Mouse (Mus musculus) liver, adult (tissue): ENCODE measurements around the gene Cdrt4.

Experiments
- GATA4 ChIP-seq: IDR thresholded peaks from 2 replicates; pipeline ENCODE4 v1.6.1; 2014; ENCODE audit warnings: mild to moderate bottlenecking, low read length; ENCODE audit not compliant: insufficient replicate concordance

Cdrt4 gene

DNA sequence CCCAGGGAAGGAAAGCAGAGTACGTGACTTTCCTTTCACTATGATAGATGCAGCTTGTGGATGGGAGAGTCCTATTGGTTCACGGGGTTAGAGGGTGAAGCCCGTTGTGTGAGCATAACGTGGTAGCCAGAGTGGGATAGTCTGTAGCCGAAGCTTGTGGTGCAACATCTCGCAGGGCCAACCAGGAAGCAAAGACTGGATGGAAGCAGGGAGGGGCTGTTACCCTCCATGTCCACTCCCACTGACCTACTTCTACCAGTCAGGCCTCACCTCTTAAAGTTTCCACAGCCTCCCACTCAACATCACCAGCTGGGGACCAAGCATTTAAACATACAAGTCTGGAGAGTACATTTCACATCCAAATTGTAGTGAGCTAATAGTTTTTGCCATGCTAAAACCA is 78.7 kb downstream of the Cdrt4 start:
- TF ChIP-seq GATA4, result no peak

- TF ChIP-seq GATA4, result no peak
Observed at GRCm38 (mm10) chr11:63035420-63036211, 84.6 kb downstream of the Cdrt4 start.

DNA sequence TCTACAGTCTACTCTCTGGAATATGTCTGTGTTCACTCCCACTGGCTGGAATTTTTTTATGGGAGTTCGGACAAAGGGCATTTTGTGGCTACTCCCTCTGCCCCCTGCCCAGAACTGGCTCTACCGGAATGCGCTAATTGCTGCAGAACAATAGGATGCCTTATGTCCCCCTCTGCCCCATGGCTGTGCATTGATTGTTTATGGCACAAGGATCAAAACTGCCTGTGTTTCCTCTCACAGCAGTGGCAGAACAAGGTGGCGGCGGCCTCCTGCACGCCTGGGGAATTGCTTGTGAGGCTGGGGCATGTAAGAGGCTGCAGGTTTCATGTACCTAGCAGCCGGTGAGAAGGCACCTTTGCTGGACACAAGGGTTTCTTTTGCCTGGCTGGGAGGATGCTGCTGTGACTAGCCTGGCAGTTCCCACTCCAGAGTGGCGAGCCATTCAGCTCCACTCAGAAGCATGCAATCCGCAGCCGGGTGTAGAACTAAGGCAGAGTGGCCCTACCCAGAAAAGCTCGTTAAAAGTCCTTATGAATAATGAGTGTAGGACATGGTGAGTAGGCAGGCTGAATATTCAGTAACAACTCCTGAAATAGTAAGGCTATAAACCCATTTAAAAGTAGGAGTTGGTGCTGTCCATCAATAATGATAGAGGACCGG is 89.1 kb downstream of the Cdrt4 start:
- TF ChIP-seq GATA4, result no peak
